Mouse (Mus musculus) urinary bladder, postnatal 4 days (tissue): ENCODE measurements around the gene Npm3.

Source experiments
- DNase-seq, 2 experiments: peaks; one replicate each; pipeline ENCODE4 v3.0.0; 2021 to 2022; ENCODE audit warnings: low spot score in 2 of 2

Gene Npm3

DNA sequence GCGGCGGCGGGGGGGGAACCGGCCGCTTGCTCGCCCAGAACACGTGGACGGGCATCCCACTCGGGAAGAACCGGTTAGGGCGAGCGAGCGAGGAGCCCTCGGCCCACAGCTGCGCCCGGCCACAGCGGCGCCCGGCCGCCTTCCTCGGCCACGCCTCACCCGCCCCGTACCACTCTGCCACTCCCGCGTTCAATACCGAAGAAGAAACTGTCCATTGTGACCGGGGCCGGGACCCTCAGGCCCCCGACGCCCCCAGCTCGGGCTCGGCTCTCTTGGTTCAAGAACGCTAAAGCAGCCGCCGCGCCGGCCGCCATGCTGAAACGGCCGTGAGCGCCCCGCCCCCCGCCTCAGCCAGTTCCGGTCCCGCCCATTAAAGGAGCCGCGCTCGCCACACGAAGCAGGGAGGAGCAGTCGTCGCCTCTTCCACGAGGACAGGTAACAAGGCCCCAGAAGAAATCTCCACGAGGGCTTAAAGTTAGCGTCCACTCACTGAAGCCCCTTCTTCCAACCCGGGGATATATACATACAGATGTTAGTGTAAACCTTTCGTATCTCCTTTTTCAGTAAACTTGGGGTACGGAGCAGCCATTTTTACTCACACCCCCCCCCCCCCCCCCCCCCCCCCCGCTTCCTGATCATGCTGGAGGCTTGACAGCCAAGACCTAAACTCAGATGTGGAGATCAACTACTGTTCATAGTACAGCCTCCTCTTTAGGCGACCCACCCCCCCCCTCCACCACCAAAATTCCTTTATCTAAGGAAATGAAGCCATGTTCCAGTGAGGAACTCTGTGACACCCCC is at the start of gene Npm3:
Gene Npm3 (minus strand): TSS at position 349 of the 801 bp plus-strand sequence.
- peak; percentile 76 to 86 for DNase-seq

GRCm38 (mm10) chr19:45796879-45797278 is 47.5 kb upstream of the Npm3 start:
- no peak for DNase-seq

- DNase-seq: no peak
These were observed 46.7 kb upstream of the Npm3 start for GRCm38 (mm10) chr19:45796061-45796556.

- DNase-seq: no peak
These were observed 46.1 kb upstream of the Npm3 start for GRCm38 (mm10) chr19:45795406-45795944.

GRCm38 (mm10) chr19:45794718-45795117 is 45.3 kb upstream of the Npm3 start:
- no peak for DNase-seq

- no peak for DNase-seq
These were observed 43.0 kb upstream of the Npm3 start for GRCm38 (mm10) chr19:45792404-45792803.

- no peak for DNase-seq
These were observed 40.8 kb upstream of the Npm3 start for GRCm38 (mm10) chr19:45789888-45790874.

- DNase-seq: no peak
These were observed 40.0 kb upstream of the Npm3 start for GRCm38 (mm10) chr19:45789365-45789764.

- no peak for DNase-seq
These were observed 38.9 kb upstream of the Npm3 start for GRCm38 (mm10) chr19:45788337-45788736.

- DNase-seq: no peak
These were observed 38.1 kb upstream of the Npm3 start for GRCm38 (mm10) chr19:45787450-45787849.

GRCm38 (mm10) chr19:45785470-45785869 is 36.1 kb upstream of the Npm3 start:
- DNase-seq: no peak

DNA sequence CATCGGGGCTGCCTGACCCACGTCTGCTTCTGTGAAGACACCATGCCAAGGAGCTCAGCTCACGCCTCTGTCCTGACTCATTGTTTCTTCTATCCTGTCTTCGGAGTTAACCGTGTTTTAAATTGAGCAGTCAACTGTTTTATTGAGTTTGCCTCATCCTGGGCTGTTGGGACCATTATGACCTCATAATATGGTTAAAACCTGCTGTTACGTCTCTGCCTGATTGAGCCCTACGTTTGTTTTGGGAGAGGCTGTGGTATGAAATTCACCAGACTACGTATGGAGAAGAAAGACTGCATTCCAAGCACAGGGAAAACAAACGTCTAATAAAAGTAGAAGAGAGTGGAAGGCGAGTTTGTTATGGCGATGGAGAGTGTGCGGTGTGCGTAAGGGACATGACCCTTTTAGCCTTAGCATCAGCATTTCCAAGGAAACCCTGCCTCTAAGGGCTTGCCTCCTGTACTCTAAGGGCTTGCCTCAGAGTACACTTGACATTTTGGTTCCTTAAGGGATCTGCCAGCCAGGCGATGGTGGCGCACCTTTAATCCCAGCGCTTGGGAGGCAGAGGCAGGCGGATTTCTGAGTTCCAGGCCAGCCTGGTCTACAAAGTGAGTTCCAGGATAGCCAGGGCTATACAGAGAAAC is 34.7 kb upstream of the Npm3 start:
- no peak for DNase-seq

DNA sequence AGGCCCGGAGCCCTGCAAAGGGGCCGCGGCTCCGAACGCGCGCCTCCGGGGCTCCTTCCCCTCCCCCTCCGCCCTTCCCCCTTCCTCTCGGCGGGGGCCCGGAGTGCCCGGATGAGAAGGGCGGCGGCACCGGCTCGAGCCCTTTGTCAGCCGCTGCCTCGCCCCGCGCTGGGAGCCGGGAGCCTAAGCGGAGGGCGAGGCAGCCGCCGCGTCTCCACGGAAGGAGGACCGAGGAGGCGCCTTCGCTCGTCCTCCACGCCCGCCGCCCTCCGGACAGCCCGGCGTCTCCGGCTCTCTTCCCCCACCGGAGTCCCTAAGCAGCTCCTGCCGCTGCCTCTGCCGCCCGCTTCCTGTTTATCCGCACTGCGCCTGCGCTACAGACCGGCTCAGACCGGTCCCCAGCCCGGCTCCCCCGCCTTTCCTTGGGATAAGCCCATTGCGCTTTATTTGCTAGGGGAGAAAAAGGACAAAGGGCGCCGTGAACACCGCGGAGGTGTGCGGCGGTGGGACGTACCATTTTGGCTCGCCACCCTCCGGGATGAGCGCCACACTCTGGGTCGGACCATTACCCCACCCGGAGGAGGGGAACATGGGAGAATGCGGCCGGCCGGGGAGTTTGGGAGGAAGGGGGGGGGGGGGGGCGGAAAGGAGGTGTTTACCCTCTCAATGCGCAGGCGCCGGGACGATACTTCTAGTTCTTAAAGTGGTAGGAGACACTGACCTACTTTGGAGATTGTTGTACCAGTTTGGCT is 34.0 kb upstream of the Npm3 start, which contains the start of gene Mgea5:
Gene Mgea5 (minus strand): TSS at position 657 of the 752 bp plus-strand sequence.
- DNase-seq: peak; percentile 97 to 98

- DNase-seq: peak; percentile 65 to 69
These were observed 33.1 kb upstream of the Npm3 start for GRCm38 (mm10) chr19:45782315-45783001.

DNA sequence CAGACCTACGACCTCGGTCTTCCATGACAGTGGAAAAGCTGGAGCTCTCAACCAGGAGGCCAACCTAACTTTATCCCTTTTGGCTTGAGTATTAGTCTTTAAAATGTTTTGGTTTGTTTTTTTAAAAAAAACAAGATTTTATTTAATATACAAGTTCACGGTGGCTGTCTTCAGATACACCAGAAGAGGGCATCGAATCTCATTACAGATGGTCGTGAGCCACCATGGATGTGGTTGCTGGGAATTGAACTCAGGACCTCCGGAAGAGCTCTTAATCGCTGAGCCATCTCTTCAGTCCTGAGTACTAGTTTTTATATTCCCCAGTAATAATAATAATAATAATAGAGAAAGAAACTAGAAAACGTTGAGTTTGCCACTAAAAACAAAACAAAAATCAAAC is 32.3 kb upstream of the Npm3 start:
- DNase-seq: no peak

GRCm38 (mm10) chr19:45780350-45780915 is 31.0 kb upstream of the Npm3 start:
- no peak for DNase-seq

GRCm38 (mm10) chr19:45775486-45775885 is 26.1 kb upstream of the Npm3 start:
- DNase-seq: no peak

DNA sequence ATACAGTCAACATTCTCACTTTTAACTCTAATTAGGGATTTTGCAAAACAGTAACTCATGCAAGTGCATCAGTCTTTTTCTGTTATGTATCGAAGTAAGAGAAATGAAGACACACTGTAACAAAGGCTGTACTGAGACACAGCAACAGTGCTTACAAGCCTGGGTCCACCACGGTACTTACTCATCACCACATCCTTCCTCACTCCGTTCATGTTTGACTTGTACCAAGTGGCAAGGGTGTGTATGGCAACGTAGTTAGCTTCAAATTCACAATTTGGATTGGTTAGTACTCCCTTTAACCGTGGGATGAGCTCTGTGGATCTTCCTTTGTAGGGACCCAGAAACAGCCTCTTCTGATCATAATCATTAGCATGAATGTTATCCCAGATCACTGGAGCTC is 22.1 kb upstream of the Npm3 start:
- DNase-seq: no peak

- no peak for DNase-seq
These were observed 11.4 kb upstream of the Npm3 start for GRCm38 (mm10) chr19:45760810-45761209.

GRCm38 (mm10) chr19:45758671-45759070 is 9.3 kb upstream of the Npm3 start:
- no peak for DNase-seq
